Mouse (Mus musculus) left cerebral cortex, postnatal 4 days (tissue): ENCODE measurements around the gene Ltbp1. TPM values are rescaled to one million over a fixed set of nuclear protein-coding genes. Genes with fewer than 3 reads are reported as not detected.

Experiments used
- DNase-seq: peaks from one replicate; pipeline ENCODE4 v3.0.0-alpha.2; 2022
- intact Hi-C: fragments of 180-260 bp; cut with DNase I; formaldehyde crosslinking; loops from one replicate; pipeline ENCODE4 v1.15.1; 2025
- total RNA-seq, 2 experiments: library from RNA; stranded (reverse); gene quantifications; 2 replicates each; pipeline ENCODE4 v1.2.3; 2021

The Ltbp1 gene
- total RNA-seq, 2 experiments from 2014 or later, result 3.1 to 3.3 TPM

GRCm38 (mm10) chr17:75216362-75216761, 211.0 kb downstream of the Ltbp1 start:
- intact Hi-C loops, result no loop called here
- DNase-seq, result no peak

GRCm38 (mm10) chr17:75218700-75219099, 213.3 kb downstream of the Ltbp1 start:
- intact Hi-C loops, result no loop called here
- DNase-seq, result no peak

DNA sequence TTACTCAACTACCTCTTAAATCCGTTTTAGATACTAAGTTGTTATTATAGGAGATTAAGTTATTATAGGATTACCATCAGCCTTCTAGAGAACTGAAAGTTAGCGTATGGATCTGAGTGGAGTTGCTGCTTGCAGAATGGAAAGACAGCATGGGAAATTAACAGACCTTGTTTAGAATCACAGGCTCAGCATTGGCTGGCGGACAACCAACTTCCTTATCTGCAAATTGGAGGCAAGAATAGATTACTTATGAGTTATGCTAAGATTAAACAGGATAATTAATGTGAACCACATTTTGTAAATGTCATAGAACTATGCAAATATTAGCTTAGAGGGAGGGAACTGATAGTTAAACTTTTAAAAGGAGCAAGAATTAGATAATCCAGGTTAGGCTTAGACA, 223.0 kb downstream of the Ltbp1 start:
- DNase-seq, result no peak
- intact Hi-C loops, result no loop called here

GRCm38 (mm10) chr17:75233206-75233605, 227.8 kb downstream of the Ltbp1 start:
- intact Hi-C loops, result no loop called here
- DNase-seq, result no peak

- intact Hi-C loops, result no loop called here
- no peak for DNase-seq
Observed at GRCm38 (mm10) chr17:75233923-75234322, 228.6 kb downstream of the Ltbp1 start.

DNA sequence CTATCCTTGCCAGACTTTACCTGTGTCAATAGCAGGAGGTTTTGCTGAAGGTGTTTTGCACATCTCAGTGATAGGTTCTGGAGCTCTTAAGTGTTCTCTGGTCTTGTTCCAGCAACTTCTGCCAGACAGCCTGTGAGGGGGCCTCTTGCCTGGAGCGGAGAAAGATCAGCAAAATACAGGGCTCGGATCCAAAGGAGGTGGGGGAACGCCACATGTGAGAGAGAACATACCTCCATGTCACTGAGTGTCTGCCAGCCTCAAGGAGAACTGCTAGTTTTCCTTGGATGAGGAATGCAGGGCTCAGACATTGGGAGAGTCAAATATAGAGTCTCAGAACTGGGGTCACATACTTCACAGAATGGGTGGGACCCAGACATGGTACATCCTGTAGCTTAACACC, 230.4 kb downstream of the Ltbp1 start:
- peak; percentile 6 for DNase-seq
- intact Hi-C loops, result no loop called here

DNA sequence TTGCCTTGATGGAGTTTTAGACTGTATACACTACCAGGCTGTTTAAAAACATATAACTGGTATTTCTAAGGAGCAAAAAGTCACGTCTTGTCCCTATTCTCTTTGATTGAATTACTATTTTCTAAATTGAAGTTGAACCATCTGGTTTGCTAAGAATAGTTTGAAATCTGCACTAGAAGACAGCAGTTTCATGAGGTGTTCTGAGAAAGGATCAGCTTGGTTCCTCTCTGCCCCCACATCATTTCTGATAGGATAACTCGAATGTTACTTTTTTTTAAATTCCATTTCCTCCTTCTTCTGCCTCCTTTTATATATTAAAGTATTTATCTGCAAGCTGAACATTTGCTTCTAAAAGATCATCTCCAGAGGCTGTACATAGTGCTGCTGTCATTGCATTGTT, 231.2 kb downstream of the Ltbp1 start:
- DNase-seq, result no peak
- intact Hi-C loops, result no loop called here

GRCm38 (mm10) chr17:75237456-75237855, 232.1 kb downstream of the Ltbp1 start:
- intact Hi-C loops, result no loop called here
- DNase-seq, result no peak

- intact Hi-C loops, result no loop called here
- DNase-seq, result no peak
Observed at GRCm38 (mm10) chr17:75238655-75239054, 233.3 kb downstream of the Ltbp1 start.

GRCm38 (mm10) chr17:75239545-75239944, 234.2 kb downstream of the Ltbp1 start:
- intact Hi-C loops, result no loop called here
- DNase-seq, result no peak

DNA sequence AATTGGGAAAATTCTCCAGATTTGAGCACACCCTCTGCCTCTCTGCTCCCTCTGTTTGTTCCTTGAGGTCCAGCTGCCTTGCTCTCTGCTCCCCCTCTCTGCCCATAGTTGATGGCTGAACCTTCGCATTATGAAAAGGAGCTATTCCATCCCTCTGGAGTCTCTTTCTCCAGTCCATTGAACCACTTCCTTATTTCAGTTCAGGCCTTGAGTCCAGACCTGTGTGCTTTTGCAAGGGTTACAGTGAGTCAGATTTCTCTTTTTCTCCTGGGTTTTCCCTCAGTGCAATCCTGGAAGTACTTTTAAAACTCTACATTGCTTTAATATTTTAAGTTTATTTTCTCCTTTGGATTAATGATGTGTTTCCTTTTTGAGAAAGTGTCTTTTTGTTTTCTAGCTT, 236.7 kb downstream of the Ltbp1 start:
- intact Hi-C loops, result no loop called here
- no peak for DNase-seq

DNA sequence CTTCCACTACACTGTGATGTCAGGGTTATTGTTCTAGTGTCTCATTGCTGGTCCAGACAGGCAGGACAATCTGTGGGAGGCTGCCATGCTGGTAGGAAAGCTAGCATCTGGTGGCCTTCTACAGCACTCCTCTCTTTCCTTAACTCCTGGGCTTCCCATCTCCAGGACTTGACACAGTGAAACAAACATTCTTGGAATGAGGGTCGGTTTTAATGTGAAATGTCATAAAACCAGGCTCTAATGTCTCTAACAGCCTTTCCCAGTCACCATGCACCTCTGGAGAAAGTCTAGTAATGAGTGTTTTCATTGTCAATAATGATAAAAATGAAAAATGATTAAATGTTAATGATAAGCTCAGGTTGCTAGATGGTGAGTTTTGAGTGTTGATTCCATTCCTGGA, 237.9 kb downstream of the Ltbp1 start:
- no peak for DNase-seq
- intact Hi-C loops, result no loop called here

- intact Hi-C loops, result no loop called here
- DNase-seq, result no peak
Observed at GRCm38 (mm10) chr17:75244148-75244547, 238.8 kb downstream of the Ltbp1 start.

DNA sequence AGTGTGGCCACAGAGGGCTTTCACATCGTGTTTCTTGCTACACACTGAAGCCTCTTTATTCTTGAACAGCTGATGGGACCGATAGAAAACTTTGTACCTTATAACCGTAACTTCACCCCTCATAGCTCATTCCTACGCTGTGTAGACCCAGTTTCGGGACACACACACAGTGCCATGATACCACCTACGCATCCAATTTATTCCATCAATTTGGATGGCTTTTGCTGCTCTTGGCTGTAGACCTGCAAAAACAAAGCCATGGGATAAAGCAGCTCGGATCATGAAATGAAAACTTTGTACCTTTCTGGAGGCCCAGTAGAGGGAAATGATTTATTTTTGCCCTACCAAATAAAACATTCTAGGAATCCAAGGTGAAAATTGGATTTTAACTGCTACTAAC, 239.7 kb downstream of the Ltbp1 start:
- intact Hi-C loops, result no loop called here

GRCm38 (mm10) chr17:75248632-75249031, 243.3 kb downstream of the Ltbp1 start:
- no peak for DNase-seq
- intact Hi-C loops, result no loop called here

More for the DNA sequence above, 239.7 kb downstream of the Ltbp1 start:
- DNase-seq, result no peak

DNA sequence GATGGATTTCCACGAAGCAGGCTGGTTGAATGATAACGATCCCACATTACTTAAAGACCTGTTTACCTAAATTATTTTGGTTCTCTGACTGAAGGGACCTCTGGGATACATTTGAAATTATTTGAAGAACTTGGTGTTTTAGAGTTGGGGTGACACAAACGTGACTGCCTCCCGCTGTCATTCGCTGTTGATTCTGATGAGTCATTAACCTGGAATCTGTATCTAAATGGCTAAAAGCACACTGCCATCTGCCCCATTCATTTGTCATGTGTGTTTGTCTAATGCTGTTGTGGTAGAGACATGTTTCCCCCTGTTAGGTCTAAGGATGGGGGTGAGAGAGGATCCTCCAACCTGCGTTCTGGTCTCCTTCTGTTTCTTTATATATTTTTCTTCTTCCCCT, 245.2 kb downstream of the Ltbp1 start:
- intact Hi-C loops, result no loop called here
- no peak for DNase-seq

GRCm38 (mm10) chr17:75251094-75251493, 245.7 kb downstream of the Ltbp1 start:
- no peak for DNase-seq

DNA sequence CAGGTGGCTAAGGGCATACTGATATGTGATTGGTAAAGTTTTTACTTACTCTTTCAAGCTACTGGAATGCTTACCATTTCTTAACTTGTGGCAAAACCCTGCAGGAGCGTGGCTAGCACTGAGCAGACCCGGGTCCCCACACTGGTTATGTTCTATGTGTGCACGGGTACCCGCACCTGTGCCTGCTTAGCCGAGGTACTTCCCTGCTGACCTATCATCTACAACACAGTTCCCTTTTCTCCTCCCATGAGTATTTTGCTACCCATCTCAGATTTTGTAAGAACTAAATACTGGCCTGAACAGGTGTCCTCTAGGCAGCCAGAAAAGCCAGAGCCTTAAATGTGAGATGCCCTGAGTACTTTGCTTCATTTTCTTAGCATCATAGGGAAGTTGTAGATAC, 247.2 kb downstream of the Ltbp1 start:
- no peak for DNase-seq
- intact Hi-C loops, result no loop called here

More at GRCm38 (mm10) chr17:75251094-75251493, 245.7 kb downstream of the Ltbp1 start:
- intact Hi-C loops, result no loop called here

DNA sequence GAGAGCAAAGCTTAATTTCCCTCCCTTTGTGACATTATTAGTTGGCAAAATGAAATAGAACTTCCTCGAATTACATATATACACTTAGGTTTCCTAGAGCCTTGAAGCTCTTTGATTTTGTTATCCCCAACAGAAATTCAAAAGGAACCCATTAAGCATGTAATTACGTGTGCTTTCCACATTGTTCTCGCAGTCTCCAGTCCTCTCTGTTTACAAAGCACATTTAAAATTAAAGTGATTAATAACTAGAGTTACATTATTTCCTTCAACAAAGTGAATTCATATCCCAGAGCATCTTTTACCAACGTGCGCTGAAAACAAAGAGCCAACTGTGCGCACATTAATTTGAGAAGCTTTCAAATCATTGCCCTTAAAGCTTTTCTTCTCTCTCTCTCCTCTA, 249.5 kb downstream of the Ltbp1 start:
- intact Hi-C loops, result no loop called here
- no peak for DNase-seq

DNA sequence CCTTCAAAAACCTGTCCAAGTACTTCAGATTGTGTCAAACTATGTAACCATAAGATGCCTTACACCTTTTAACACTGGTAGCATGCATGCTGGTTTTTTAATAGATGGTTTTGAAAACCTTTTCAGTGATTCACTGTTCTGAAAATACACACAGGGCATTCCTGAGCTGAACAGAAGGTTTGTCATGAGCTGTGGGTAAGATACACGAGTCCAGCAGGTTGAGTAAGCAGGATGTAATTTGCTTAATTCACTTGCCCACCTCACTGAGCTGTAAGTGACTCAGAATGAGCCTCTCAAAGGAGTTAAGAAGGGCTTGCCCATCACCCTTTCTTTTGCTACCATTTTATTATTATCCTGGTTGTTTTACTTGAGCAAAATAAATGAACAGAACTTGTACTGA, 250.6 kb downstream of the Ltbp1 start:
- DNase-seq, result no peak
- intact Hi-C loops, result no loop called here

- DNase-seq, result no peak
- intact Hi-C loops, result no loop called here
Observed at GRCm38 (mm10) chr17:75258427-75258826, 253.1 kb downstream of the Ltbp1 start.

DNA sequence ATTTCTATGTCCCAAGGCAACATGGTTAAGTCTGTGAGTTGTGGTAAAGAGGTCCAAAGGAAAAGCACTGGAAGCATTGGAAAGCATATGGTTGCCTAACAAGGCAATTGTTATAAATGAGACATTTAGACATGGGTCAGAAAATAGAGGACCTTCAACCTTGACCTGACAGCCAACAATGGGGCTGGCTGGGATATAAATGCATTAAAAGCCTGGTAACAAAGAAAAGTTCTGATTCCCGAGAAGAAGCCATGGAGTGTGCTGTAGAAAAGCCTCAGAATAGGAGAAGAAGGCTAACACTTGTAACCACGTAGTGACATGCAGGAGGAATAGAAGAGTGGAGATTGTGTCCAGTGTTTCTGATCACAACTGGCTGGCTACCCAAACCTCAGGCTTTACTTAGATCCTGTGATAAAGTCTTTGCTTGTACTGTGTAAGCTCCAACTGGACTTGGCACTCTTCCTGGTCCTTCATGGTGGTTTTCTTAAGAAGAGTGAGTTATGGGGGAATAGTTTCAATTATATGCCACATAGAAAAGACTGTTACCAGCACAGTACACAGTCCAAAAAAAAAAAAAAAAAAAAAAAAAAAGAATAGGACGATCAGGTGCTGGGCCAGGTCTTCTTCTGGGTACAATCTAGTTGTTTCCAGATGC, 258.1 kb downstream of the Ltbp1 start:
- DNase-seq, result no peak
- intact Hi-C loops, result no loop called here

GRCm38 (mm10) chr17:75268506-75268905, 263.1 kb downstream of the Ltbp1 start:
- DNase-seq, result no peak

More at GRCm38 (mm10) chr17:75268506-75268905, 263.1 kb downstream of the Ltbp1 start:
- intact Hi-C loops, result no loop called here
